Mouse (Mus musculus) urinary bladder, postnatal 10 days (tissue): ENCODE measurements around the gene Arhgef39.
A peak's percentile ranks its signal among the peaks of the same experiment; 100 is the strongest.

ENCODE experiments used
- DNase-seq: peaks from one replicate; pipeline ENCODE4 v3.0.0; 2022; ENCODE audit warnings: low spot score

Arhgef39 gene

DNA sequence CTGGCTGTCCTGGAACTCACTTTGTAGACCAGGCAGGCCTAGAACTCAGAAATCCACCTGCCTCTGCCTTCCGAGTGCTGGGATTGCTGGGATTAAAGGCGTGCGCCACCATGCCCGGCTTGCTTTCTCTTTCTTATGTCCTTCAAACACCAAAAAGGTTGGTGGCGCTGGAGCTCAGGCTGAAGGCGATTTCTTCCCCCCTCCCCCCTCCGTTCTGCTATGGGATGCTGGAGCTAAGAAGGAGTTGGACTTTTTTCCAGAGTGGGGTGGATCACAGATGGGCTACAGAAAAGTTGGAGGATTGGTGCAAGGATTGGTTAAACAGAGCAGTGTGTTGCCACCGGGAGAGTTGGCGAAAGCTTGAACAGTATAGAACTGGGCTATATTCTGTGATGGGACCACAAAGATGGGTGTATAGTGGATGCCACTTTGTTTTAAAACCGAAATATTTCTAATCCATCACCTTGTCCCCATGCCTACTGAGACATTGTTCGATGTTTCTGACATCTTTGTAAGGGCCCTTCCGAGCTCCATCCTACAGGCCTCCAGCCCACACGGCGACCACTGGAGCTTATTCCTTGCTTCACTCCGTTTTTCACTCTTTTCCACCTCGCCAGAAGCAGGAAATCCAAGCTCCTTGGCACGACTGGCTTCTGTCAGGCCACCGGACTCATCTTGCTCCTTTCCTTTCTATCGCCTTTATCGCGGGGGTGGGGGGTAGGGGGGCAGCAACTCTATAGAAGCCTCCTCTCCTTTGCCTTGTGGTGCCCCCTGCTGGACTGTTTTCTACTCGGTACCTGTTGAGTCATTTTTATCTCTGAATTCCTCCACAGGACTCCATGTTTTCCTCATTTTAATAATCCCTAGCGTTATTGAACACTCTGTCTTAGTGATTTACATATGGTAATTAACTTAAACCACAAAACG, 20.3 kb downstream of the Arhgef39 start:
- DNase-seq, result peak; percentile 49

DNA sequence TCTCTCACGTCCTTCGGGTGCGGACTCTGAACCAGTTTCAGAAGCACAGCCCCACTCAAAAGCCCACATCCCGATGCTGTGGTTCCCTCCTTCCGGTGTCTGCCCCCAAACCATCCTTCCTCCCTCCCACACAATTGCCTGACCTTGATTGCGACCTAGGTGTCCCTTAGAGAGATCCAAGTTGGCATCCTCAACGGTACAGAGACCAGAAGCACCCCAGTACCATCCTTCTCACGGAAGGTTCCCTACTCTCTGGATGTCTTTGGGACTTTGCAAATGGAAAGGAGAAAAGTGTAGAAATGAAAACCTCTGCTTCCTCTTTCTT, 21.0 kb downstream of the Arhgef39 start:
- DNase-seq, result no peak

DNA sequence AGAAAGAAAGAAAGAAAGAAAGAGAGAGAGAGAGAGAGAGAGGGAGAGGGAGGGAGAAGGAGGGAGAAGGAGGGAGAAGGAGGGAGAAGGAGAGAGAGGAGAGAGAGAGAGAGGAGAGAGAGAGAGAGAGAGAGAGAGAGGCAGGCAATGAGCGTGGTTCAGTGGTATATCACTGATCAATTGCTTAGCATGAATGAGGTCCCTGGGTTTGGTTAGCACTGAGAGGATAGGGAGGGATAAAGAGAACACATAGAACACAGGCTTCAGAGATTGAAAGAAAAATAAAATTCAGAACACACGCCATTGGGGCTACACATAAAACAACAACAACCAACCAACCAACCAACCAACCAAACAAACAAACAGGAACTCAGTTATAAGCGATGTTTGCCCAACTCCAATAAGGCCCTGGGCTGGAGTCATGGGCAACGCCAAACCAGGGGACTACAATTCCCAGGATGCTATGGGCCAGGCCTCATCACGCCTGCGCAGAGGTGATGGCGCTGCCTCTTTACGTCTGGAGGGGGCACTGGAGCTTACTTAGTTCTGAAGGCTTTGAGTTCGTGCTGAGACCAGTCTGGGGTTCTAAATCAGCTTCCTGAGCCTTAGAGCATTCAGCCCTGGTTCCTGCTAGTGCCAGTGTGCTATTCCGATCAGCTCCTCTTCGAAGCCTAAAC, 21.5 kb downstream of the Arhgef39 start:
- no peak for DNase-seq

DNA sequence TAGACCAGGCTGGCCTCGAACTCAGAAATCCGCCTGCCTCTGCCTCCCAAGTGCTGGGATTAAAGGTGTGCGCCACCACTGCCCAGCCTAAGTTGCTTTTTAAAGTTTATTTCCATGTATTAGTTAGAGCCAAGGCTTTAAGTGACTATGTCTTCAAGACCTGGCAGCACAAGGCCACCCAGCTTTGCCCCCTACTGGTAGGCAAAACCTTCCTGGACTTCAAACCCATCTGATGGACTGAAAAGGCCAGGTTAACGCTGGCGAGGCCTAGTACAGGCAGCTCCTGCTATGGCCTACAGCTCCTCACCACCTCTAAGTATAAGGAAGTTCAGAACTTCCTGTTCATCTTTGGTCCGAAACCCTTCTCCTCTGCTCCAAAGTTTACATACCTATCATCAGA, 22.9 kb downstream of the Arhgef39 start:
- no peak for DNase-seq

DNA sequence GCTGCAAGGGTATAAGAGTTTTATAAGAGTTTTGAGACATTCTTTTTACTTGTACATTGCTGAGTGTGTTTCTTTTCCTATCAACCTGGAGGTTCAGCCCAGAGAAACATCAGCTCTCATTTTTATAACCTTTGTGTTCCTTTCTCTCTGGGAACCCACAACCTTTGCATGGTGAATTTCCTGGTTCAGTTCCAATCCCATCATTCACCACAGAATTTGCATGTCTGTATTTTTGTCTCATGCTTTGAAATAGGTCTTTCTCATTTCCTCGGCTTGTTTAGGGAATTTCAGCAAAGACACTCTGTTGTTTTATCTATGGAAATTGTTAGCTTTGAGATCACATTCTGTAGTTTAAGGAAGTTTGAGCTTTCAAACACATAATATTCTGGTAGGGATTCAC, 25.9 kb downstream of the Arhgef39 start:
- DNase-seq, result no peak

DNA sequence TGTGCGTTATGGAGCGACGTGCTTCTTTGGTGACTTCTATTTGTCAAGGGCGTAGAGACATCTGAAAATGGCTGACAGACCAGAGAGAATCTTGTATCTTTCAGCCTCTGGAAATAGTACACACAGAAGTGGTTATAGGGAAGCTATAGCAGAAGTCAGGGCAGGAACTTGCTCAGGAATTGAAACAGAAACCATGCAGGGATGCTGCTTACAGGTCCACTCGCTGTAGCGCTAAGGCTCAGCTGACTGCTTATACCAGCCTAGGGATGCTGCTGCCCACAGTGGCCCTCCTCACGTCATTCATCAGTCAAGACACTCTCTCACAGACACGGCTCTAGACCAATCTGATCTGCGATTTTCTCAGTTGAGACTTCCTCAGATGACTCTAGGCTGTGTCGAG, 29.2 kb downstream of the Arhgef39 start:
- DNase-seq, result no peak

DNA sequence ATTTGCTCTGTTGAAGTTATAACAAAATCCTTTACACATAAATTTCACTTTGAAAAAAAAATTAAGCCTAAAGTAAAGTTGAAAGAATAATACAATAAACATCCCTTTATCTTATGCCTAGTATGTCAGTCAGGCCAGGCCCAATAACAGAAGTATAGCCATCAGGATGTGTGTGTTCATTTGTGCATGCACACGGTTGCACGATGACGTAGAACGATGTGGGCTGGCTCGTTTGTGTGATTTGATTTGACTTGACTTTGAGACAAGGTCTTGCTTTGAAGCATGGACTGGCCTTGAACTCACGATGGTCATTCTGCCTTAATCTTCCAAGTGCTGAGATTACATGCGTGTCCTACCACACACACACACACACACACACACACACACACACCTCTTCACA, 32.6 kb downstream of the Arhgef39 start:
- DNase-seq, result no peak

DNA sequence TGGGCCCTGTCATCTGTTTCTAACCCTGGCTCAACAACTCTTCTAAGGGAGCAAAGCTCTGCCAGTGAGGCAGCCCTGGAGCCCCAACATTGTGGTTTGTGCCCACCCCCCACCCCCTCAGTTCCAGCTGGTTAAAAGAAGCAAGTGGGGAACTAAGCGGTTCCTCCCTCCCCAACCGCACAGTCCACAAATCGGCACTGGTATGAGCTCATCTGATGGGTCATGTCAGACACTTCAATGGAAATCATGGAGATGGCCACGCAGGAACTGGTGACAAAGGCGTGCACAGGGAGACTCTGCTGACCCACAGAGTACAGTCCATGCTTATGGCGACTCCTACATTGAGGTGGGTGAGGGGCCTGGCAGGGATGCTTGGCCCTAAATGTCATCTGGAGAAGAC, 33.6 kb downstream of the Arhgef39 start:
- DNase-seq, result no peak

DNA sequence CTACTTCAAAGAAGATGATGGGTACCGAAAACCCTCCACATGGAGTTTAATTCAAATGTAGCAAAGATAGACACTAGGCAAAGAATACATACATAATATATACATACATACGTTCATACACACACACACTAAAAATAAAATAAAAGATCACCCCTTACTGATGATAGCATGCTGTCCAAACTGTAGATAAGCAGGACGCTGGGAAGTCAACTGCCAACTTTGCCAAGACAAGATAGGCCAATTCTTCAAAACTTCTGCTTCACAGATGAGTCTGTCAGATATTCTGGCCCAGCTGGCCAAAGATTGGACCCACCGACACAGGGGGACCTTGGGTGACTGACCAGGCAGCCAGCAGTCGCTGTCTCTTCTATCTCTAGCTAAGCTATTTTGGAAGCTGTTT, 36.4 kb downstream of the Arhgef39 start:
- no peak for DNase-seq

DNA sequence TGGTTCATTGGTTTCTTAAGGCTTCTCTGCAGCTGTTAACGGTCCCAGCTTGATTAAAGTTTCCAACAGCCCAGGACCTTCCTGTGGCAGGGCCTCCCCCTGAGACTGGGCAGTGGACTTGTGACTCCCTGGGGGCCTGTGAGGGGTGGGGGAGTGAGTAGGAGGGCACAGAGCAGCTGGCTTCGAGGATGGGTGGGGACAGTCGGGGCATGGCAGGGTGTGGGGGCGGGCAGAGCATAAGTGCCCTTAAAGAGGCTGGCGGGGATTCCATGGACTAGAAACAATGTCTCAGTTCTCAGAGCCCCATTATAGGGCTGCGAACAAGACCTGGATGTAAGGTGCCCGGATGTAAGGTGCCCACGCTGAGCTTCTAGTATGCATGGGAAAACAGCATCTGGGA, 42.4 kb downstream of the Arhgef39 start:
- no peak for DNase-seq

DNA sequence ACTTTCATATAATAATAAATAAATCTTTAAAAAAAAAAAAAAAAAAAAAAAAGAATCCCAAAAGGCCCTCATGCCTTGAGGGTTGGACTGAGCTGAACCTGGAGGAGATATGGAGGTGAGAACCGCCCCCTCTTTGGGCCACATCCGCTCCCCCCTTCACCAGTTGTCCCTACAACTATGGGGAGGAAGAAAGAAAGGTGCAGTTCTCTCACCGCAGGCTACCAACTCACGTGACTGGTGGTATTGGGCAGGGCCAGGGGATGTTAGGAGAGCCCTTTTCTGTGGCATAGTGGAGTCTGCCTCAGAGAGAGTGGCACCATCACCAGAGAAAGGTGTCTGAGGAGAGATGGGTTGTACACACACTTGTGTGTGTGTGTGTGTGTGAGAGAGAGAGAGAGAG, 43.0 kb downstream of the Arhgef39 start:
- DNase-seq, result no peak

DNA sequence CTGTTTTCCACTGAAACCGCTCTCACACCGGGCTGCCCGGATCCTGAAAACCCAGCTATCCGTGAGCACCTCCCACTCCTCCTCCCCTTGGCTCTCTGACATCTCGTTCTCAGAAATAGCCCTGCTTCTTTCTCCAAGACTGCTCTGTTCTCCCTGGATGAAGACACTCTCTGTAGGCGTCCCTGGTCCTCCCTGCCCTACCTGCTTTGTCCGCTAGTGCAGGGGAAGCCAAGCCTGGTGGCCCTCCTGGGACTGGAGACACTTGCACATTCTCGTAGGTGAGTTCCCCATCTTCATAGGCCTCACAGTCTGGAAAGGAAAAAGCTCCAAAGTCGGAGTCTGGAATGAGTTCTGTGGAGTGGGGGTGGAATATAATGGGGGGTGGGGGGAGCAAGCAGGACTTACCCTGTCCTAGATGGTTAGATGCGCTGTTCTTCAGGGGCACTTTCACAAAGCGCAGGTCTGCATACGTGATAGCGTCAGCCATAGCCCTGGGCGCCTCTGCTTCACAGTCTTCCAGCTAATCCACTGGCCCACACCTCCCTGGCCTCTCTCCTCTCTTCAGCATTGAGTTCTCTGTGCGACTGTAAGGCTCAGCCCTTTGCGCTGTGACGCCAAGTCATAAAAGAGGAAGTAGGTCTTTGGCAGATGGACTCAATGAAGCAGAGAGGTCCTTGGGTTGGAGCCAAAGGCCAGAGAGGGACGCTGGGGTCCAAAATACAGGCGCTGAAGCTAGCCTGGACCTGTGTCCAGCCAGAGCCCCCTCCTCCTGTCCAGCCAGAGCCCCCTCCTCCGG, 45.3 kb downstream of the Arhgef39 start, which contains the start of gene Cd72:
Gene Cd72 (minus strand): TSS at position 588 of the 796 bp plus-strand sequence.
- no peak for DNase-seq

DNA sequence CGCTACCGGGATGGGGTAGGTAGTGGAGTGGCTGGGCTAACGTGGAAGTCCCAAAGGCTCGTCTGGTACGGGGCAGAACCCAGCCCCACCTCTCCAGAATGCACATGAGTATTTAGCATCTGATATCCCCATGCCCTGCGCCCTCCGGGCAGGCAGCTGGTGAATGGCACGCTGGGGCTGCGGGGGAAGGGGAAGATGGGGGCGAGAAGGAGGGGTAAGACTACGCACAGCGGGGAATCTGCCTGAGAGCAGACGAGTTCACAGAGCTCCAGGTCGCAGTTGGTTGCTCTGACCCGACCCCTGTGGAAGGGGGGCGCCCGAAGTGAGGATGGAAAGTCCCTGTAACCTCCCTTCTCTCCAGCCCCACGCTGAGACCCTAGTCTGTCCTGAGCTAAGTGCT, 46.1 kb downstream of the Arhgef39 start:
- no peak for DNase-seq

DNA sequence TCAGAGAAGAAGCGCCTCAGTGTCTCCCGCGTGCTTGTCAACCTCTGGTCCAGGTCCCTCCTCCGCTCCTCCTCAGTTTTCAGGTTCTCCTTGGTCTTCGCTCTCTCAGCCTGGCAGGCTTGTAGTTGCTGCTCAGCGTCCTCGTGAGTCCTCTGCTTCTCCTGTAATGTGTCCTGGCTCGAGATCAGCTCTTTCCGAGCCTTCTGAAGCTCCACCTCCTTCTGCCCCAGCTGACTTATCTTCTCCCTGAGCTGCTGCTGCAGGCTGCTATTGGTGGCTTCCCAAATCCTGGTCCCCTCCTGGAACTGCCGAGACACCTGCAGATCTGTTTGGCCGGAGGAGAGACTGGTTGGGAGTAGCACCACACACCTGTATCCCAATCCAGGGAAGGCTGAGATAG, 47.2 kb downstream of the Arhgef39 start:
- DNase-seq, result no peak

DNA sequence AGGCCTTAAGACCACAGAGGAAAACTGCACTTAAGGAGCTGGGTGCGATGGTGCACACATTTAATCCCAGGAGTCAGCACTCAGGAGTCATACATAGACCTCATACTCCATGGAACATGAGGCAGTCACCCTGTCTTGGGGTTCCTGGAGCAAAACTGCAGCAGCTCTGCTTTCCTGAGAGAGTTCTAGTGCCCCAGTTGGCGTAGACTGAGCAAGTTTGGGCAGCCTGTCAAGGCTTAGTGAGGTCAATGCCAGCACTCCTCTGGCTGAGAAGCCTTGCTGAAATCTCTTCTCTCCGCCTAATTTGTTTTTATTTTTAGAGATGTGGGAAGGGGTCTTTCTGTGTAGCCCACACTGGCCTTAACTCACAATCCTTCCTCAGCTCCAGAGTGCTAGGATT, 50.9 kb downstream of the Arhgef39 start:
- no peak for DNase-seq

DNA sequence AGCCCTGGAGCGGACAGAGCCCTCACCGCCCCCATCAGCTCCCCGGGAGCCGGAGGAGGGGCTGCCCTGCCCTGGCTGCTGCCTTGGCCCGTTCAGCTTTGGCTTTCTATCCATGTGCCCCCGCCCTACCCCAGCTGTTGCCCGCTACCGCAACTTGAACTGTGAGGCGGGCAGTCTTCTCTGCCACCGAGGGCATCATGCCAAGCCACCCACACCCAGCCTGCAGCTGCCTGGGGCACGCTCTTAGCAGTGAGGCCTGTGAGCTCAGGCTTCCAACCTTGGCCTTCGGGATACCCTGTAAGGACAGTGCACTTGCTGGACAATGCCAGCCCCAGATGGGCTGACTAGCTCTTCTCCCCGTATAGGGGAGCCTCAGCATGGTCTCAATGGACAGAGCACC, 52.2 kb downstream of the Arhgef39 start:
- no peak for DNase-seq
